Mouse (Mus musculus) right cerebral cortex, postnatal 4 days (tissue): ENCODE measurements around the gene Olfr38.

Source experiments
- DNase-seq: peaks from one replicate; pipeline ENCODE4 v3.0.0-alpha.2; 2022

The Olfr38 gene

GRCm38 (mm10) chr6:42756104-42756503, at the start of gene Olfr38:
TSS of gene Olfr38 (plus strand) at chr6:42756404.
- no peak for DNase-seq

DNA sequence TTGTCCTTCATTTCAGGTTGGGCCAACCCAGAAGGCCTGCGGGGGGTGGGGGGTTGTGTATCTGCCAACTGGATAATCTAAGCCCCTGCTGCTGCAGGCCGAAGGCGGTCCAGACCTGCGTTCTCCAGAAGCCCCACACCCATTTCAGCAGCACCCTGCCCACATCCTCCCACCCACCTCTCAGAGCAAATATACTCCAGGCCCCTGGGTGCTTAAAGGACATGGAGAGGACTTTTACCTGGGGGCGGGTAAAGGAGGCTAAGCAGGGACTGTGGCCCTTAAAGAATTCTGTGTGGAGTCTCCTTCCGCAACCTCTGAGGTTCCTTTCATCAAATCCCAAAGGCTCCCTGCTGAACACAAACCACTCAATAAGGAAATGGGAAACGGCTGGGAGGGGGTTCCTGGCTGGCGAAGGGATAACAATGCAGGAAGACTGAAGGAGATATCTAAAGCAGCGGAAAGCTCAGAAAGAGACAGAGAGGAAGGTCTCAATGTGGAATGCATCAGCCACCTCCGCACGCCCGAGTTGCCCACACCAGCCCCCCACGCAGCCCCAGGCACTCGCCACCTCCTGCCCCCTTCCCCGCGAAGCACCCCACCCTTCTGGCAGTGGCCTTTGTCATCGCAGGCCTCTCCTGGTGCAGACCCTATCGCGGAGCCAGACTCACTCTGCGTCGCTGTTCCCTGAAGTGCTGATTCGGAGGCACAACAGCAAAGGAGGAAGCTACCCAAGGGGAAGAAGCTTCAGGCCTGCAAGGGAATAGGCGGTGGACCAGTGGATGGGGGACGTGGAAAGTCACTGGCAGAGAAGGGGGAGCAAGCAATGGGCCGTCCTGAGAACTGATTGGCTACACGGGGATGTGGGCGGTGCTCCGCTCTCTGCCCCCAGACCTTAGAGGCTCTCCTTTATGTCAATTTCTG, 46.7 kb upstream of the Olfr38 start, which contains the start of gene Tcaf1:
TSS of gene Tcaf1 (minus strand) at position 798 of the 921 bp plus-strand sequence.
- peak; percentile 80 for DNase-seq

- DNase-seq = no peak
These were observed 41.5 kb upstream of the Olfr38 start for GRCm38 (mm10) chr6:42714668-42715067.

GRCm38 (mm10) chr6:42717973-42718372, 38.2 kb upstream of the Olfr38 start:
- DNase-seq = no peak

GRCm38 (mm10) chr6:42739071-42739470, 17.1 kb upstream of the Olfr38 start, which contains the start of gene Olfr453:
TSS of gene Olfr453 (plus strand) at chr6:42739371.
- no peak for DNase-seq

- no peak for DNase-seq
These were observed 13.9 kb upstream of the Olfr38 start for GRCm38 (mm10) chr6:42742303-42742702.

DNA sequence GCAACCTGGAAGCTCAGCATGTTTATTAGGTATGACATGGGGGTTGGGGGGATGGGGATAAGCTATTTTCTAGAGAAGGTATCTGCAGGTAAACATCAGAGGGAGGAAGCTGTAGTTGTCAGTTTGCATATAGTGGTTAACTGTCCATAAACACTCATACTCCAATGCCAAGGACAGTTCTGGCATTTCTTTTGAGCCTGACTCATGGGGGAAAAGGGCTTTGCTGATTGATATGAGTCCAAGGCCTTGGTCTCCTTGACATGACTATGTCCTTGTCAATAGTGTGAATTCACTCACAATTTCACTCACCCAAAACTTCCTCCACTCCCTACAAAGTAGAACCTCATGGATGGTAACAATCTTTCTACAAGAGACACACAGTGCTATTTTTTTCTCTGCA, 8.4 kb upstream of the Olfr38 start:
- DNase-seq = no peak

DNA sequence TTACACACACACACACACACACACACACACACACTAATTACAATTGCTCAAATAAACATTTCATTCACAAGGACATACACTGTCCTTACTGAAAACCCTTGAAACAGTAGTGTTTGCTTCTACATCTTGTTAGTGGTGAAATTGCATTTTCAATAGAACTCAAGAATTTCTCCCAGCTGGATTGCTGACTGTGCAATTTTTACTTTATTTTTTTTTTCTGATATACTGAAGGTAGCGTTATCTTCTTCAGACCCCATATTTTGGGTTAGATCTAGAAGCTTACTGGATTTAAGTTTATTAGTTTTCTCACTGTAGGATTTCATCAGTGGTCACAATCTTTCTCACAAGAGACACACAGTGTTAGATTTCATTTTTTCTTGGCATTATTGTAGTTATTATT, 20.9 kb downstream of the Olfr38 start:
- no peak for DNase-seq

DNA sequence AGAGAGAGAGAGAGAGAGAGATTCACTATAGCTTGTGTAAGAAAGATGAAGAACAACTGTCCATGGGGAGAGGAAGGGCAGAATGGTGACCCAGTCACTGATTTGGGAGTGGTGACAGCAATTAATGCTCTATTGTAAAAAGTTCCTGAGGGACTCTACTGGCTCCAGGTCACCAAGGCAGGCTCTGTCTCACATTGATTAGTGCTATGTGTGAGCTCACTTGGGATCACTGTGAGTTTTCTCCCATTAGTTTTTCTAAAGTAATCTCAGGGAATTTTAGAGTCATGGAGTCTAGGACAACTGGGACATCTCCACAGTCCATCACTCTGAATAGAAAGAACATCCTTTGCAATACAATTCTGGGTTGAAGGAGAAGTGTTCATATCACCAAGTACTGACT, 28.6 kb downstream of the Olfr38 start, which contains the start of gene Olfr452:
TSS of gene Olfr452 (plus strand) at position 301 of the 400 bp plus-strand sequence.
- no peak for DNase-seq

- no peak for DNase-seq
These were observed 34.2 kb downstream of the Olfr38 start for GRCm38 (mm10) chr6:42790247-42790948.

GRCm38 (mm10) chr6:42790949-42791556, 34.8 kb downstream of the Olfr38 start:
- DNase-seq = no peak

DNA sequence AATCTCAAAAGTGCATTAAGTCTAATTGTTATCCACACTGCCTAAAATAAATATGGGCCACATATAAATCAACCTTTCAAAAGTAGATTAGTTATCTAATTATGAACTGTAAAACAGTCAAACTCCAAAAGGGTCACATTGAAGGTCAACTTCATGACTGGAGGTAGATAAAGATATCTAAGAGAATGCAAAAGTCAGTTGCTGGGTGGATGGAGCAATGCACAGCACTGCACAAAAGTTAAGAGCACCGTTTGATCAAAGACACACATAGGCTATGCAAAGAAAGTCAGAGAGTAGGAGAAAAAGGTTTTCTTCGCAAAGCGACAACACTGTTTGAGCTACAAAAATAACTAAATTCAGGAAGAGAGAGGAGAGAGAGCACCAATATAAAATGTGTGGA, 38.8 kb downstream of the Olfr38 start:
- no peak for DNase-seq

DNA sequence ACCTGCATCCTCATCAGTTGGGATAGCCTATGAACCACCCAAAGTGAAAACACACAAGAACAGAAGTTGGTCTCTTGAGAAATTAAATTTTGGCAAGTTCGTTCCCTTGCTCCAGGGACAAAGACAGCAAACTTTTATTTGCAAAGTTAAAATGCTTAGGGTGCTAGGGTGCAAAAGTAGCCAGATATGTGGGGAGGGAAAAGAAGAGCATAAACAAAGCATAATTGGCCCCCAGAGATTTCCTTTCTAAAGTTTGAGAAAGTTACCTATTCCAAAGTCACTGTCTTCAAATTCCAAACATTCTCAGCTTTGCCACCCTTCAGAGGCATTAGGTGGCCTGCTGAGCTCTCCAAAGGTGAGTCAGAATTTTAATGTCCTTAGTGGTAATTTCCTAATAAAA, 55.4 kb downstream of the Olfr38 start, which contains the start of gene Olfr450:
TSS of gene Olfr450 (plus strand) at position 301 of the 400 bp plus-strand sequence.
- no peak for DNase-seq
